Mouse (Mus musculus): ENCODE data around the gene Fam129b.

DNA sequence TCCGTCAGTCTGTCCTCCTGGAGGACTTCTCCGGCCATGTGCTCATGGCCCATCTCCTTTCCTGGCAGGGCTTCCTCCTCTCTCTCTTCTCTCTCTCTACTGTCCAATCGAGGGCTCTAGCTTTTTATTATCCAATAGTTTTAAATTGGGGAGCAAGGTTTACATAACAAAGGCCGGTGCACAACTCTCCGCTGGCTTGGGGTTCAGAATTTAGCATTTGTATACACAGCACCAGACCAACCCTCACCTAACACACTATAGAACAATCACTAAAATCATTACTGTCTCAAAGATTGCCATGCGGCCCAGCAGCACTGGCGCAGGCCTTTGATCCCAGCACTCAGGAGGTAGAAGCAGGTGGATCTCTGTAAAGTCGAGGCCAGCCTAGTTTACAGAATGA is 15.1 kb upstream of the Fam129b start:
- TF ChIP-seq CTCF (IDR thresholded peaks at IDR 0.05; ENCODE audit: borderline replicate concordance, extremely low read depth, insufficient read depth, insufficient read length) (no peak), POLR2A (IDR thresholded peaks at IDR 0.05; ENCODE audit: borderline replicate concordance, extremely low read depth, insufficient read depth, insufficient read length, poor library complexity, severe bottlenecking) (no peak)
